Mouse (Mus musculus): ENCODE results near the gene Tbl2.

DNA sequence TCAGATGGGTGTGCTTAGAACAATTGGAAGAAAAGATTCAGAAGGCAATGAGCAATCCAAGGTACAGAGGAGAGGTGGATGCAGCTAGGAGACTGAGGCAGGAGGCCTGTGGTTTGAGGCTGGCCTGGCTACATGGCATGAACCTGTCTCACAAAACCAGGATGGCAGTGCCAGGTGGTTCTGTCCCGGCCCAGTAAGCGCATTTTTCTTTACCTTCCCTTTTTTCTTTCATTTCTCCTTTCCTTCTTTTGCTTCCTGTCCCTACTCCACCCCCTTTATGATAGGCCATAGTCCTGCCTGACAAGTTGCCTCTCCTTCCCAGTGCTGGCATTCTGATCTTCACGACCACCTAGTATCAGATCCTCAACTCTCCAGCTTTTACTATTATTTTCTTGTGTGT is 35.6 kb downstream of the Tbl2 start:
- TF ChIP-seq EP300 (IDR thresholded peaks at IDR 0.05) (no peak), CTCF (IDR thresholded peaks at IDR 0.05) (no peak)
